Mouse (Mus musculus) thymus, adult 2 months (tissue): ENCODE measurements around the gene Col26a1. TPM values are rescaled to one million over a fixed set of nuclear protein-coding genes. Genes with fewer than 3 reads are reported as not detected.
"Not testable (repeated sequence)": the region's sequence is repeated elsewhere in the genome, so short reads cannot be mapped to it uniquely, and the experiment has no call there.

Experiments used
- DNase-seq: peaks from one replicate; pipeline ENCODE4 v3.0.0; 2021
- H3K27ac ChIP-seq: fragments of 200-500 bp; 2 replicates; pipeline ENCODE4 v1.5.1; 2012; ENCODE audit warnings: low read length, control low read depth; ENCODE audit not compliant: control insufficient read depth, insufficient read depth
- H3K27me3 ChIP-seq: fragments of 200-500 bp; 2 replicates; pipeline ENCODE4 v1.6.1; 2012; ENCODE audit warnings: mild to moderate bottlenecking, low read length, moderate library complexity, mixed read lengths; ENCODE audit not compliant: control insufficient read depth, insufficient read depth
- H3K36me3 ChIP-seq: fragments of 200-500 bp; 2 replicates; pipeline ENCODE4 v1.6.1; 2012; ENCODE audit warnings: mild to moderate bottlenecking, low read length, moderate library complexity; ENCODE audit not compliant: control insufficient read depth, insufficient read depth
- H3K4me1 ChIP-seq: fragments of 200-500 bp; replicated peaks from 2 replicates; pipeline ENCODE4 v1.6.1; 2012; ENCODE audit warnings: low read length; ENCODE audit not compliant: control insufficient read depth, insufficient read depth
- H3K4me3 ChIP-seq: fragments of 200-500 bp; 2 replicates; pipeline ENCODE4 v1.5.1; 2012; ENCODE audit warnings: mild to moderate bottlenecking, low read length, control low read depth, moderate library complexity; ENCODE audit not compliant: control insufficient read depth, insufficient read depth
- CTCF ChIP-seq: fragments of 200-500 bp; IDR thresholded peaks from 2 replicates; pipeline ENCODE4 v1.5.1; 2012; ENCODE audit warnings: mild to moderate bottlenecking, control low read depth, low read length, moderate library complexity, borderline replicate concordance; ENCODE audit not compliant: control insufficient read depth, poor library complexity, insufficient read depth; ENCODE audit errors: extremely low read depth
- POLR2A ChIP-seq: fragments of 200-500 bp; IDR thresholded peaks from 2 replicates; pipeline ENCODE4 v1.6.1; 2012; ENCODE audit warnings: mild to moderate bottlenecking, low read length, control low read depth, moderate library complexity; ENCODE audit not compliant: control insufficient read depth, poor library complexity, insufficient read depth; ENCODE audit errors: extremely low read depth
- WGBS: fragments of 180-500 bp; shearing (Covaris S2); methylation state at CpG from one replicate; pipeline ENCODE4 v1.1.7; 2018; 5-methylcytosine and 5-hydroxymethylcytosine counted together
- polyA plus RNA-seq: library from polyadenylated mRNA; depleted of rRNA; stranded (reverse); fragments of >200 nt; gene quantifications from 2 replicates; pipeline ENCODE4 v1.2.3, GENCODE M21; 2012

Col26a1 gene
- polyA plus RNA-seq, 1 experiment, result 0.66 TPM

GRCm38 (mm10) chr5:136755696-136756095, 127.3 kb downstream of the Col26a1 start:
- H3K36me3 ChIP-seq, result no peaks in the 10 kb centered on the region
- no peak overlapping the region for H3K4me3 ChIP-seq
- peaks cover 7% of the 10 kb centered on the region; the same call in 1 of the 2 replicates for H3K4me1 ChIP-seq
- no peak overlapping the region for H3K27ac ChIP-seq
- WGBS, result 4% methylated on average over 3 of the region's 3 CpGs
- no peaks in the 10 kb centered on the region for H3K27me3 ChIP-seq
- no peak for TF ChIP-seq POLR2A
- TF ChIP-seq CTCF, result no peak
- peak; percentile 60 for DNase-seq

GRCm38 (mm10) chr5:136754053-136754591, 128.9 kb downstream of the Col26a1 start:
- H3K4me1 ChIP-seq, result peaks cover 7% of the 10 kb centered on the region; the same call in 1 of the 2 replicates
- 87% methylated on average over 14 of the region's 14 CpGs for WGBS
- no peak overlapping the region for H3K27ac ChIP-seq
- no peaks in the 10 kb centered on the region for H3K36me3 ChIP-seq
- no peaks in the 10 kb centered on the region for H3K27me3 ChIP-seq
- H3K4me3 ChIP-seq, result no peak overlapping the region
- DNase-seq, result no peak
- TF ChIP-seq POLR2A (no peak), CTCF (no peak)

- H3K27me3 ChIP-seq, DNase-seq, H3K36me3 ChIP-seq, H3K27ac ChIP-seq, H3K4me1 ChIP-seq, H3K4me3 ChIP-seq: not testable (repeated sequence)
- 74% methylated on average over 7 of the region's 7 CpGs for WGBS
Observed at GRCm38 (mm10) chr5:136753176-136753575, 129.8 kb downstream of the Col26a1 start.

GRCm38 (mm10) chr5:136752104-136752503, 130.9 kb downstream of the Col26a1 start:
- TF ChIP-seq POLR2A (no peak), CTCF (no peak)
- Histone ChIP-seq H3K4me3 (no peak overlapping the region), H3K27ac (no peak overlapping the region), H3K27me3 (no peaks in the 10 kb centered on the region), H3K36me3 (no peaks in the 10 kb centered on the region), H3K4me1 (peaks cover 7% of the 10 kb centered on the region; the same call in 1 of the 2 replicates)
- no peak for DNase-seq
- WGBS, result 99% methylated on average over 19 of the region's 19 CpGs

- no peak overlapping the region for H3K4me3 ChIP-seq
Observed at GRCm38 (mm10) chr5:136746596-136746995, 136.4 kb downstream of the Col26a1 start.

GRCm38 (mm10) chr5:136738918-136739317, 144.1 kb downstream of the Col26a1 start:
- DNase-seq, result no peak
- Histone ChIP-seq H3K27me3 (no peaks in the 10 kb centered on the region), H3K4me1 (no peaks in the 10 kb centered on the region), H3K4me3 (no peak overlapping the region), H3K36me3 (no peaks in the 10 kb centered on the region), H3K27ac (no peak overlapping the region)
- TF ChIP-seq POLR2A (no peak), CTCF (no peak)
- WGBS, result 70% methylated on average over 6 of the region's 6 CpGs

More at GRCm38 (mm10) chr5:136746596-136746995, 136.4 kb downstream of the Col26a1 start:
- 75% methylated on average over 9 of the region's 9 CpGs for WGBS
- DNase-seq, result no peak
- Histone ChIP-seq H3K36me3 (no peaks in the 10 kb centered on the region), H3K27me3 (no peaks in the 10 kb centered on the region), H3K4me1 (no peaks in the 10 kb centered on the region), H3K27ac (no peak overlapping the region)
- TF ChIP-seq POLR2A (no peak), CTCF (no peak)

- 90% methylated on average over 5 of the region's 5 CpGs for WGBS
- H3K36me3 ChIP-seq, H3K4me1 ChIP-seq: not testable (repeated sequence)
Observed at GRCm38 (mm10) chr5:136726271-136726670, 156.7 kb downstream of the Col26a1 start.

More at GRCm38 (mm10) chr5:136726271-136726670, 156.7 kb downstream of the Col26a1 start:
- DNase-seq, H3K27ac ChIP-seq, H3K4me3 ChIP-seq, H3K27me3 ChIP-seq: not testable (repeated sequence)
